Mouse (Mus musculus): ENCODE data around the gene Clrn3. TPM values are rescaled to one million over a fixed set of nuclear protein-coding genes. Genes with fewer than 3 reads are reported as not detected.
"Not testable (repeated sequence)": the region's sequence is repeated elsewhere in the genome, so short reads cannot be mapped to it uniquely, and the experiment has no call there.

Gene Clrn3
- polyA plus RNA-seq, 1 experiment from 2014 or later: not detected

- no peak for ATAC-seq (ENCODE audit: low read depth)
- H3K9ac ChIP-seq (ENCODE audit: low read depth, low read length): no peak overlapping the region
- H3K4me3 ChIP-seq (ENCODE audit: low read depth, low read length): no peak overlapping the region
- H3K4me1 ChIP-seq (ENCODE audit: control insufficient read depth, insufficient read depth, low read length): no peaks in the 10 kb centered on the region
- H3K9me3 ChIP-seq (ENCODE audit: control insufficient read depth, low read length): no peaks in the 10 kb centered on the region
- no peaks in the 10 kb centered on the region for H3K27me3 ChIP-seq (replicated peaks; ENCODE audit: control insufficient read depth, insufficient read depth, low read length)
- no peak overlapping the region for H3K27ac ChIP-seq (replicated peaks; ENCODE audit: low read depth, low read length)
- DNase-seq (ENCODE audit: low spot score): no peak
- no peaks in the 10 kb centered on the region for H3K36me3 ChIP-seq (ENCODE audit: control insufficient read depth, insufficient read depth, low read length)
- 81% methylated on average over 3 of the region's 3 CpGs for WGBS
- H3K4me2 ChIP-seq (ENCODE audit: low read depth, low read length): no peak overlapping the region
These were observed 19.2 kb downstream of the Clrn3 start for GRCm38 (mm10) chr7:135509272-135509671.

- DNase-seq (ENCODE audit: low spot score) (no peak), ATAC-seq (ENCODE audit: low read depth) (no peak)
- H3K4me3 ChIP-seq (ENCODE audit: low read depth, low read length): no peak overlapping the region
- no peaks in the 10 kb centered on the region for H3K4me1 ChIP-seq (ENCODE audit: control insufficient read depth, insufficient read depth, low read length)
- no peaks in the 10 kb centered on the region for H3K27me3 ChIP-seq (replicated peaks; ENCODE audit: control insufficient read depth, insufficient read depth, low read length)
- 83% methylated on average over 4 of the region's 4 CpGs for WGBS
- no peak overlapping the region for H3K4me2 ChIP-seq (ENCODE audit: low read depth, low read length)
- no peak overlapping the region for H3K27ac ChIP-seq (replicated peaks; ENCODE audit: low read depth, low read length)
- no peaks in the 10 kb centered on the region for H3K9me3 ChIP-seq (ENCODE audit: control insufficient read depth, low read length)
- no peaks in the 10 kb centered on the region for H3K36me3 ChIP-seq (ENCODE audit: control insufficient read depth, insufficient read depth, low read length)
- no peak overlapping the region for H3K9ac ChIP-seq (ENCODE audit: low read depth, low read length)
These were observed 19.9 kb downstream of the Clrn3 start for GRCm38 (mm10) chr7:135508602-135509001.

GRCm38 (mm10) chr7:135506506-135506905, 21.9 kb downstream of the Clrn3 start:
- not testable (repeated sequence) for H3K27me3 ChIP-seq (replicated peaks; ENCODE audit: control insufficient read depth, insufficient read depth, low read length); H3K36me3 ChIP-seq (ENCODE audit: control insufficient read depth, insufficient read depth, low read length); H3K9me3 ChIP-seq (ENCODE audit: control insufficient read depth, low read length); H3K4me2 ChIP-seq (ENCODE audit: low read depth, low read length); DNase-seq (ENCODE audit: low spot score); H3K9ac ChIP-seq (ENCODE audit: low read depth, low read length); H3K4me3 ChIP-seq (ENCODE audit: low read depth, low read length); ATAC-seq (ENCODE audit: low read depth); H3K4me1 ChIP-seq (ENCODE audit: control insufficient read depth, insufficient read depth, low read length); H3K27ac ChIP-seq (replicated peaks; ENCODE audit: low read depth, low read length)
- WGBS: 95% methylated on average over 5 of the region's 5 CpGs

- ATAC-seq (ENCODE audit: low read depth) (no peak), DNase-seq (ENCODE audit: low spot score) (no peak)
- Histone ChIP-seq H3K9me3 (ENCODE audit: control insufficient read depth, low read length) (no peaks in the 10 kb centered on the region), H3K27ac (replicated peaks; ENCODE audit: low read depth, low read length) (no peak overlapping the region), H3K27me3 (replicated peaks; ENCODE audit: control insufficient read depth, insufficient read depth, low read length) (no peaks in the 10 kb centered on the region), H3K9ac (ENCODE audit: low read depth, low read length) (no peak overlapping the region), H3K4me2 (ENCODE audit: low read depth, low read length) (no peak overlapping the region), H3K4me3 (ENCODE audit: low read depth, low read length) (no peak overlapping the region), H3K36me3 (ENCODE audit: control insufficient read depth, insufficient read depth, low read length) (no peaks in the 10 kb centered on the region), H3K4me1 (ENCODE audit: control insufficient read depth, insufficient read depth, low read length) (no peaks in the 10 kb centered on the region)
- WGBS: 38% methylated on average over 2 of the region's 2 CpGs
These were observed 29.1 kb downstream of the Clrn3 start for GRCm38 (mm10) chr7:135499403-135499802.

GRCm38 (mm10) chr7:135498565-135499186, 29.8 kb downstream of the Clrn3 start:
- H3K4me1 ChIP-seq (ENCODE audit: control insufficient read depth, insufficient read depth, low read length): no peaks in the 10 kb centered on the region
- 58% methylated on average over 2 of the region's 3 CpGs for WGBS
- H3K36me3 ChIP-seq (ENCODE audit: control insufficient read depth, insufficient read depth, low read length): no peaks in the 10 kb centered on the region
- no peak overlapping the region for H3K4me2 ChIP-seq (ENCODE audit: low read depth, low read length)
- no peak overlapping the region for H3K4me3 ChIP-seq (ENCODE audit: low read depth, low read length)
- H3K9me3 ChIP-seq (ENCODE audit: control insufficient read depth, low read length): no peaks in the 10 kb centered on the region
- H3K27ac ChIP-seq (replicated peaks; ENCODE audit: low read depth, low read length): no peak overlapping the region
- DNase-seq (ENCODE audit: low spot score) (no peak), ATAC-seq (ENCODE audit: low read depth) (no peak)
- H3K27me3 ChIP-seq (replicated peaks; ENCODE audit: control insufficient read depth, insufficient read depth, low read length): no peaks in the 10 kb centered on the region
- H3K9ac ChIP-seq (ENCODE audit: low read depth, low read length): no peak overlapping the region

- no peaks in the 10 kb centered on the region for H3K4me1 ChIP-seq (ENCODE audit: control insufficient read depth, insufficient read depth, low read length)
- H3K4me2 ChIP-seq (ENCODE audit: low read depth, low read length): no peak overlapping the region
- ATAC-seq (ENCODE audit: low read depth) (no peak), DNase-seq (ENCODE audit: low spot score) (no peak)
- no peak overlapping the region for H3K4me3 ChIP-seq (ENCODE audit: low read depth, low read length)
- no peaks in the 10 kb centered on the region for H3K9me3 ChIP-seq (ENCODE audit: control insufficient read depth, low read length)
- no peaks in the 10 kb centered on the region for H3K27me3 ChIP-seq (replicated peaks; ENCODE audit: control insufficient read depth, insufficient read depth, low read length)
- no peaks in the 10 kb centered on the region for H3K36me3 ChIP-seq (ENCODE audit: control insufficient read depth, insufficient read depth, low read length)
- H3K9ac ChIP-seq (ENCODE audit: low read depth, low read length): no peak overlapping the region
- no peak overlapping the region for H3K27ac ChIP-seq (replicated peaks; ENCODE audit: low read depth, low read length)
- 48% methylated on average over 3 of the region's 3 CpGs for WGBS
These were observed 33.2 kb downstream of the Clrn3 start for GRCm38 (mm10) chr7:135495303-135495702.

- Histone ChIP-seq H3K4me3 (ENCODE audit: low read depth, low read length) (no peak overlapping the region), H3K9ac (ENCODE audit: low read depth, low read length) (no peak overlapping the region), H3K27me3 (replicated peaks; ENCODE audit: control insufficient read depth, insufficient read depth, low read length) (no peaks in the 10 kb centered on the region), H3K36me3 (ENCODE audit: control insufficient read depth, insufficient read depth, low read length) (no peaks in the 10 kb centered on the region), H3K4me1 (ENCODE audit: control insufficient read depth, insufficient read depth, low read length) (peaks cover 4% of the 10 kb centered on the region; the same call in 1 of the 2 replicates), H3K9me3 (ENCODE audit: control insufficient read depth, low read length) (no peaks in the 10 kb centered on the region), H3K4me2 (ENCODE audit: low read depth, low read length) (no peak overlapping the region), H3K27ac (replicated peaks; ENCODE audit: low read depth, low read length) (no peak overlapping the region)
- no peak for DNase-seq (ENCODE audit: low spot score)
- 56% methylated on average over 8 of the region's 8 CpGs for WGBS
- no peak for ATAC-seq (ENCODE audit: low read depth)
These were observed 38.0 kb downstream of the Clrn3 start for GRCm38 (mm10) chr7:135490500-135490886.

GRCm38 (mm10) chr7:135489724-135490499, 38.5 kb downstream of the Clrn3 start:
- H3K9me3 ChIP-seq (ENCODE audit: control insufficient read depth, low read length): no peaks in the 10 kb centered on the region
- WGBS: 74% methylated on average over 9 of the region's 9 CpGs
- ATAC-seq (ENCODE audit: low read depth) (no peak), DNase-seq (ENCODE audit: low spot score) (no peak)
- H3K27ac ChIP-seq (replicated peaks; ENCODE audit: low read depth, low read length): no peak overlapping the region
- no peaks in the 10 kb centered on the region for H3K36me3 ChIP-seq (ENCODE audit: control insufficient read depth, insufficient read depth, low read length)
- H3K27me3 ChIP-seq (replicated peaks; ENCODE audit: control insufficient read depth, insufficient read depth, low read length): no peaks in the 10 kb centered on the region
- peaks cover 10% of the 10 kb centered on the region; the same call in 1 of the 2 replicates for H3K4me1 ChIP-seq (ENCODE audit: control insufficient read depth, insufficient read depth, low read length)
- H3K4me2 ChIP-seq (ENCODE audit: low read depth, low read length): no peak overlapping the region
- H3K9ac ChIP-seq (ENCODE audit: low read depth, low read length): no peak overlapping the region
- no peak overlapping the region for H3K4me3 ChIP-seq (ENCODE audit: low read depth, low read length)
